Mouse (Mus musculus) liver, adult 2 months (tissue): ENCODE results near the gene Lmo7. TPM values are rescaled to one million over a fixed set of nuclear protein-coding genes. Genes with fewer than 3 reads are reported as not detected.

Experiments used
- DNase-seq: peaks from one replicate; pipeline ENCODE4 v3.0.0-alpha.2; 2011; ENCODE audit warnings: low read depth, low spot score; ENCODE audit errors: extremely low read depth
- H3K27ac ChIP-seq: fragments of 200-500 bp; replicated peaks from 2 replicates; pipeline ENCODE4 v1.5.1; 2012; ENCODE audit warnings: low read depth, mild to moderate bottlenecking, control low read depth, inconsistent platforms, low read length; ENCODE audit not compliant: insufficient read depth
- H3K27me3 ChIP-seq: fragments of 200-500 bp; 2 replicates; pipeline ENCODE4 v1.6.1; 2012; ENCODE audit warnings: mild to moderate bottlenecking, moderate library complexity, low read length, inconsistent platforms; ENCODE audit not compliant: control insufficient read depth, insufficient read depth
- H3K36me3 ChIP-seq: fragments of 200-500 bp; 2 replicates; pipeline ENCODE4 v1.6.1; 2012; ENCODE audit warnings: low read length, inconsistent platforms; ENCODE audit not compliant: control insufficient read depth, insufficient read depth
- H3K4me1 ChIP-seq: fragments of 200-500 bp; 2 replicates; pipeline ENCODE4 v1.6.1; 2011; ENCODE audit warnings: low read length; ENCODE audit not compliant: control insufficient read depth, insufficient read depth
- H3K4me3 ChIP-seq: fragments of 200-500 bp; 2 replicates; pipeline ENCODE4 v1.5.1; 2011; ENCODE audit warnings: low read depth, mild to moderate bottlenecking, control low read depth, low read length, moderate library complexity; ENCODE audit not compliant: insufficient read depth
- H3K79me2 ChIP-seq: fragments of 200-500 bp; 2 replicates; pipeline ENCODE4 v1.6.1; 2012; ENCODE audit warnings: inconsistent platforms, mild to moderate bottlenecking, low read length, moderate library complexity; ENCODE audit not compliant: control insufficient read depth, insufficient read depth
- H3K9ac ChIP-seq: fragments of 200-500 bp; 2 replicates; pipeline ENCODE4 v1.6.1; 2012; ENCODE audit warnings: low read depth, mild to moderate bottlenecking, control low read depth, inconsistent platforms, low read length
- CTCF ChIP-seq: fragments of 200-500 bp; IDR thresholded peaks from 2 replicates; pipeline ENCODE4 v1.5.1; 2011; ENCODE audit warnings: low read depth, low read length, control low read depth
- POLR2A ChIP-seq: fragments of 200-500 bp; IDR thresholded peaks from 2 replicates; pipeline ENCODE4 v1.6.1; 2011; ENCODE audit warnings: low read length, control low read depth; ENCODE audit not compliant: insufficient read depth; ENCODE audit errors: extremely low read depth
- WGBS: fragments of 180-500 bp; shearing (Covaris S2); methylation state at CpG from one replicate; pipeline ENCODE4 v1.1.7; 2018; 5-methylcytosine and 5-hydroxymethylcytosine counted together
- polyA plus RNA-seq: library from polyadenylated mRNA; depleted of rRNA; stranded (reverse); fragments of >200 nt; gene quantifications from 2 replicates; pipeline ENCODE4 v1.2.3, GENCODE M21; 2012
- total RNA-seq: library from RNA; depleted of rRNA; stranded (reverse); fragments of >200 nt; gene quantifications from 2 replicates; pipeline ENCODE4 v1.2.3, GENCODE M21; 2014

The Lmo7 gene
- total and polyA plus RNA-seq, 2 experiments = 7.1 to 30.0 TPM

DNA sequence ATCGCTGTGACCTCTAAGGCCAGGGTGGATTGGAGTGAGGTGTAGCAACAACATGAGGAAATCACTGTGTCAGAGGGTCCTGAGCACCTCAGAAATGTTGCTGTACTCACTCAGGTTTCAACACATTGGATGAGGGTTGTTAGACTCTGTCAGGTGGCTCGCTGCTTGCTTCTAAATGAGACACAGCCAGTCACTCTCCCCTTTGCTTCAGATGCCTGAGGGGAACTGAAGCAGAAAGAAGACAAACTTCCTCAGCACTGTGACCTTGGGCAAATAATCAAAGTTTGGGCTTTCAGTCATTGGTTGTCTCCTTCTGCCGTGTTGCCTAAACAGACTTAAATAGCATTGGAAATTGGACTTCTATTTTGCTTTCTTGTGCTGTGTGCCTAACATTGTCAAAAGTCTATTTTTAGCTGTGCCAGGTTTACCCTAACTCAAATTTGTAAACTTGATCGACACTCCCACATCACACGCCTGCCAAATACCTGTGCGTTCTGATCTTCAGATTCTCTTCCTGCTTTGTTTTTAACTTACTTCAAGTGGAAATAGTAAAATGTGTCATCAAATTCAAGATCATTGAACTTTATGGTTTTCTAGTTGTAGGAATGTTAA is 122.9 kb downstream of the Lmo7 start:
- WGBS = 38% methylated on average over 6 of the region's 6 CpGs

DNA sequence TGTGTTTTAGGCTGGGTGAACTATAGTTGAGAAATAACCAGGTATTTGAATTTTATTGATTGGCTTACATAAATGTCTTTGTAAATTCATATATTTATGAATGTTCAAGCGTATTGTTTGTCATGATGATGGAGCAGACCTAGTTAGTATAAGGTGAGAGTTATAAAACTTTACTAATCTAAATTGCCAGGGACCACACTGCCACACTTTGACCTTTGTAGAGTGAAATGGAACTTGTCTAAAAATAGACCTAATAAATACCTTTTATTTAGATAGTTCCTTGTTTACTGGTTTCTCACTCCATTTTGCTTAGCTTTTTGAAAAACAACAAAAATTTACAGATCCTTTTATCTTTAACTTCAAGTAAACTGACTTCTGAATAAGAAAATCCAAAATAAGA is 123.5 kb downstream of the Lmo7 start:
- H3K36me3 ChIP-seq = no peaks in the 10 kb centered on the region
- H3K9ac ChIP-seq = no peak overlapping the region
- peaks cover 16% of the 10 kb centered on the region; the same call in 1 of the 2 replicates for H3K79me2 ChIP-seq
- TF ChIP-seq POLR2A (no peak), CTCF (no peak)
- H3K4me3 ChIP-seq = no peak overlapping the region
- peaks cover 8% of the 10 kb centered on the region for H3K4me1 ChIP-seq
- H3K27me3 ChIP-seq = no peaks in the 10 kb centered on the region
- WGBS = 51% methylated on average over 1 of the region's 1 CpGs
- DNase-seq = peak; percentile 41
- H3K27ac ChIP-seq = no peak overlapping the region

More for the DNA sequence above, 122.9 kb downstream of the Lmo7 start:
- no peak overlapping the region for H3K4me3 ChIP-seq
- H3K9ac ChIP-seq = no peak overlapping the region
- peaks cover 8% of the 10 kb centered on the region for H3K4me1 ChIP-seq
- H3K79me2 ChIP-seq = peaks cover 16% of the 10 kb centered on the region; the same call in 1 of the 2 replicates
- no peaks in the 10 kb centered on the region for H3K27me3 ChIP-seq
- no peak overlapping the region for H3K27ac ChIP-seq
- TF ChIP-seq POLR2A (no peak), CTCF (no peak)
- no peaks in the 10 kb centered on the region for H3K36me3 ChIP-seq
- peak; percentile 57 for DNase-seq

DNA sequence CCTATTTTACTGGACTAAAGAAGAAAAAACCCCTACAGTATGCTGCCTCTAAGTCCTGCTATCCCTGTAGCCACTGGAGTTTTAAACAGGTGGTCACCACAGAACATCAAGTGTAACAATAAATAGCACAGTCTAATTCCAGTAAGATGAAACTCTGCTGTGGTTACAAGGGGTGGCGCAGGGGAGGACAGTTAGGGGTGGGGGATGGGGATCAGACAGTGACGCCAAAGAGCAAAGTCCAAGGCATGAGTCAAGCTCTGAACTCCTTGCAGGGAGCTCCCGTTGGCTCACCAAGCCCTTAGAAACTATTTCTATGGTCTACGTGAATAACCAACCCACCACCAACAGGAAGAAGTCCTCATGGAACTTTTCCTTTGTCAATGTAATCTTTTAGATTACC is 124.0 kb downstream of the Lmo7 start:
- H3K27ac ChIP-seq = no peak overlapping the region
- peaks cover 8% of the 10 kb centered on the region for H3K4me1 ChIP-seq
- H3K79me2 ChIP-seq = peaks cover 15% of the 10 kb centered on the region; the same call in 1 of the 2 replicates
- no peaks in the 10 kb centered on the region for H3K27me3 ChIP-seq
- no peak overlapping the region for H3K9ac ChIP-seq
- 14% methylated on average over 4 of the region's 4 CpGs for WGBS
- no peaks in the 10 kb centered on the region for H3K36me3 ChIP-seq
- TF ChIP-seq CTCF (no peak), POLR2A (no peak)
- peak; percentile 76 for DNase-seq
- H3K4me3 ChIP-seq = no peak overlapping the region

DNA sequence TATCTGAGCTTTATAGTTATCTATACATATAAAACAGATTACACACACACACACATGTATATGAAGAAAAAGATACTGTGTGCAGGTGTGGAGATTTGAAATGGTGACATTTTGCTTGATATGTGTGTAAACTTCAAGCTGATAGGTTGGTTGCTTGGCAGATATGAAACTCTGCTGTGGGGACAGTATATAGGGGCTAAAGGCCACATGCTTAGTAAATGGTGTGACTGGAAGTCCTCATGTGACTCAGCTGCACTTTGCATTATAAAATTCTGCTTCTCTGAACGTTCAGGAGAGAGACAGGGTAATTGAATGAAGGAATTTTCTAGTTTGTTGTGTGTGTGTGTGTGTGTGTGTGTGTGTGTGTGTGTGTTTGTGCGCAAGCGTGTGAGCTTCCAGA is 124.5 kb downstream of the Lmo7 start:
- no peak overlapping the region for H3K27ac ChIP-seq
- H3K27me3 ChIP-seq = no peaks in the 10 kb centered on the region
- H3K79me2 ChIP-seq = peaks cover 12% of the 10 kb centered on the region; the same call in 1 of the 2 replicates
- no peaks in the 10 kb centered on the region for H3K36me3 ChIP-seq
- H3K4me1 ChIP-seq = peaks cover 8% of the 10 kb centered on the region
- H3K9ac ChIP-seq = no peak overlapping the region
- 63% methylated on average over 3 of the region's 3 CpGs for WGBS
- TF ChIP-seq POLR2A (no peak), CTCF (no peak)
- no peak for DNase-seq
- H3K4me3 ChIP-seq = no peak overlapping the region

DNA sequence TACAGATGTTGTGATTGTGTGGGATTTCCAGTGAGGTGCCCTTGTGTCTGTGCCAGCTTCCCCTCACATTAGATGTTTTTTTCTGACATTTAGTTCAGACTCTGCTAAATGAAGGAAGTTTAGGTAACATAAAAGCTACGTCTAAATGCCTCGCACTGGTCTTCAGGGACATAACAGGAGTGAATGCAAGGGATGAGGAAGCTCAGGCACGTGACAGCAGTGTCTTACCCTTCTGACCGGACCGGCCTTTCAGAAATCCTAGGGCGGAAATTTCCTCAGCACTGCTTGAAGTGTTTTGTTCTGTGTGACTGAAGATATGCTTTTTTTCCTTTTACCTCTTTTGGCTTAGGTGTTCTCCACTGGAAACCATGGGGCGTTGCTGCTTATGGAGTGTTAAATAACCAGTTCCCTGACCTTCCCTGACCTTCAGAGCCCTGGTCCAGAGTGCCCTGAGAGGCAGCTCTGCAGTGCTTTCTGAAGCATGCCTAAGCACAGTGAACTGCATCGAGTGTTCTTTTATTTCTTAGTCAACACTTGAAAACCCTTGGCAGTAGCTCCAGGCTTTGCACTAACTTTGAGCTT is 129.6 kb downstream of the Lmo7 start:
- H3K36me3 ChIP-seq = no peaks in the 10 kb centered on the region
- no peak overlapping the region for H3K4me3 ChIP-seq
- TF ChIP-seq POLR2A = no peak
- TF ChIP-seq CTCF = no peak
- no peaks in the 10 kb centered on the region for H3K4me1 ChIP-seq
- DNase-seq = no peak
- peaks cover 12% of the 10 kb centered on the region; the same call in 1 of the 2 replicates for H3K79me2 ChIP-seq
- no peak overlapping the region for H3K27ac ChIP-seq
- H3K9ac ChIP-seq = no peak overlapping the region
- H3K27me3 ChIP-seq = no peaks in the 10 kb centered on the region
- 88% methylated on average over 8 of the region's 8 CpGs for WGBS

DNA sequence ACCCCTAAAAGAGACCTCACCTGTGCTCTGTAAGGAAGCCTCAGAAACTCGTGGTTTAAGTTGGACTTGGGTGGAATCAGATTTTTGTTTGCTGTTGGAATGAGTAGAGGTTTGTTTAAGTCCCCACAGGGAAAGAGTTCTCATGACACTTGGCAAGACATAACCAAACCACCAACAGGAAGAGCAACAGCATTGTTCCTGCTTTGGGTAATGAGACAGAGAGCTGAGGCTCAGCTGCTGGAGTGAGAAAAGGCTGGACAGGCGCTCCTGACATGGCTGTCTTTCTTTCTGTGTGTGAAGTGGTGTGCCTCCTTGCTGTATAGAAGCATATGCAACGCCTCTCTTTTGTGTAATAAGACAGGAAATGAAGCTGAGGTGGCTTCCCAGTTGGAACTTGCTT is 132.3 kb downstream of the Lmo7 start:
- Histone ChIP-seq H3K27ac (no peak overlapping the region), H3K9ac (no peak overlapping the region), H3K4me3 (no peak overlapping the region), H3K36me3 (no peaks in the 10 kb centered on the region), H3K27me3 (no peaks in the 10 kb centered on the region), H3K79me2 (peaks cover 4% of the 10 kb centered on the region; the same call in 1 of the 2 replicates), H3K4me1 (no peaks in the 10 kb centered on the region)
- 57% methylated on average over 3 of the region's 3 CpGs for WGBS
- DNase-seq = no peak
- TF ChIP-seq POLR2A = no peak
- no peak for TF ChIP-seq CTCF
